Mouse (Mus musculus) heart, postnatal 0 days (tissue): ENCODE results near the gene Gm6465. TPM values are rescaled to one million over a fixed set of nuclear protein-coding genes. Genes with fewer than 3 reads are reported as not detected.
"Not testable (repeated sequence)": the region's sequence is repeated elsewhere in the genome, so short reads cannot be mapped to it uniquely, and the experiment has no call there.

Source experiments
- ATAC-seq: fragments of 200-750 bp; cut with Nextera tagmentation; 2 replicates; pipeline ENCODE4 v1.8.0; 2017; ENCODE audit warnings: low read depth, moderate number of reproducible peaks, moderate library complexity; ENCODE audit not compliant: insufficient read depth
- DNase-seq: peaks from one replicate; pipeline ENCODE4 v3.0.0-alpha.2; 2016; ENCODE audit warnings: low spot score
- H3K27ac ChIP-seq: fragments of 300-500 bp; sonication (generic); 2 replicates; pipeline ENCODE4 v1.5.1; 2014; ENCODE audit warnings: low read depth, mild to moderate bottlenecking
- H3K27me3 ChIP-seq: fragments of 300-500 bp; sonication (generic); 2 replicates; pipeline ENCODE4 v1.6.1; 2014; ENCODE audit warnings: low read length, mixed read lengths; ENCODE audit not compliant: control insufficient read depth, insufficient read depth
- H3K36me3 ChIP-seq: fragments of 300-500 bp; sonication (generic); replicated peaks from 2 replicates; pipeline ENCODE4 v1.6.1; 2014; ENCODE audit warnings: low read length, mixed read lengths; ENCODE audit not compliant: control insufficient read depth, insufficient read depth
- H3K4me1 ChIP-seq: fragments of 300-500 bp; sonication (generic); 2 replicates; pipeline ENCODE4 v1.6.1; 2014; ENCODE audit warnings: antibody characterized with exemption; ENCODE audit not compliant: control insufficient read depth, insufficient read depth
- H3K4me2 ChIP-seq: fragments of 300-500 bp; sonication (generic); 2 replicates; pipeline ENCODE4 v1.6.1; 2014; ENCODE audit warnings: low read depth, mild to moderate bottlenecking, low read length, moderate library complexity
- H3K4me3 ChIP-seq: fragments of 300-500 bp; sonication (generic); 2 replicates; pipeline ENCODE4 v1.5.1; 2014; ENCODE audit warnings: low read depth, low read length
- H3K9ac ChIP-seq: fragments of 300-500 bp; sonication (generic); replicated peaks from 2 replicates; pipeline ENCODE4 v1.6.1; 2014; ENCODE audit warnings: low read depth, low read length, mixed read lengths
- H3K9me3 ChIP-seq: fragments of 300-500 bp; sonication (generic); replicated peaks from 2 replicates; pipeline ENCODE4 v1.6.1; 2016; ENCODE audit warnings: low read length; ENCODE audit not compliant: control insufficient read depth
- whole genome bisulfite sequencing: fragments of 180-500 bp; shearing (Covaris S2); extraction: QIAGEN DNeasy Blood & Tissue Kit; methylation state at CpG from one replicate; pipeline ENCODE4 v1.1.7; 2014; 5-methylcytosine and 5-hydroxymethylcytosine counted together
- polyA plus RNA-seq: library from polyadenylated mRNA; unstranded; fragments of >200 nt; fragmentation: Nextera tagmentation; extraction: Ambion mirVana; gene quantifications from 2 replicates; pipeline ENCODE4 v1.2.1, GENCODE M21; 2015
- total RNA-seq: library from RNA; depleted of rRNA; stranded (reverse); fragments of >200 nt; gene quantifications from 2 replicates; pipeline ENCODE4 v1.2.3, GENCODE M21; 2014; ENCODE audit warnings: low replicate concordance; rRNA removed

The Gm6465 gene
- total RNA-seq (not detected in 2 replicates), polyA plus RNA-seq (not detected in 2 replicates)

GRCm38 (mm10) chr5:11845239-11845638 is at the start of gene Gm6465:
Gm6465 (plus strand) TSS chr5:11845539.
- 50% methylated on average over 2 of the region's 2 CpGs for WGBS
- H3K9me3 ChIP-seq, DNase-seq, H3K4me1 ChIP-seq, H3K27ac ChIP-seq, H3K36me3 ChIP-seq, H3K27me3 ChIP-seq, H3K4me3 ChIP-seq, H3K9ac ChIP-seq, H3K4me2 ChIP-seq, ATAC-seq: not testable (repeated sequence)

- H3K27me3 ChIP-seq, H3K36me3 ChIP-seq, DNase-seq, ATAC-seq, H3K4me1 ChIP-seq, H3K4me2 ChIP-seq, H3K27ac ChIP-seq, H3K9me3 ChIP-seq, H3K9ac ChIP-seq, H3K4me3 ChIP-seq: not testable (repeated sequence)
- WGBS, result 53% methylated on average over 1 of the region's 1 CpGs
Observed at GRCm38 (mm10) chr5:11845824-11846223, 485 bp downstream of the Gm6465 start.

- H3K27ac ChIP-seq, H3K27me3 ChIP-seq, DNase-seq, ATAC-seq, H3K4me2 ChIP-seq, H3K9ac ChIP-seq, H3K36me3 ChIP-seq, H3K9me3 ChIP-seq, H3K4me3 ChIP-seq, H3K4me1 ChIP-seq: not testable (repeated sequence)
Observed at GRCm38 (mm10) chr5:11857909-11858308, 12.6 kb downstream of the Gm6465 start.

Other genes starting within 250 kb of the Gm6465 start
- gene Gm8922, start 163.6 kb upstream of the Gm6465 start, total RNA-seq, result not detected in 2 replicates
- gene Gm8922, start 163.6 kb upstream of the Gm6465 start, polyA plus RNA-seq, result not detected in 2 replicates
- gene Gm8926, start 75.0 kb upstream of the Gm6465 start, total RNA-seq, result not detected in 2 replicates
- not detected in 2 replicates for gene Gm8926, start 75.0 kb upstream of the Gm6465 start, polyA plus RNA-seq
- gene 4933402N22Rik, start 72.5 kb downstream of the Gm6465 start, total RNA-seq, result not detected in 2 replicates
- not detected in 2 replicates for gene 4933402N22Rik, start 72.5 kb downstream of the Gm6465 start, polyA plus RNA-seq